ENCODE assay signal across 11 mouse cellular contexts in genomic region chr1:61296831-61297230, GRCm38 (mm10).
"Had no signal": no experiment of that assay in that cellular context is flagged by ENCODE, and none has a peak within 500 bp of the region (broad histone marks: within the 10 kb centered on the region; RNA-seq: fewer than 3 reads in every experiment).

No protein-coding gene starts in this region.

- DNase-seq: kidney, adult 11 months; kidney, postnatal 10 days; kidney, postnatal 4 days; left cerebral cortex, postnatal 4 days; lung, adult 18-20 months; thymus, adult 18-20 months; thymus, postnatal 14 days had no signal

- H3K9ac ChIP-seq: limb, embryonic 13.5 days; liver, embryonic 14.5 days; neural tube, embryonic 13.5 days had no signal

- H3K9me3 ChIP-seq: neural tube, embryonic 13.5 days had no signal

- H3K4me3 ChIP-seq: layer of hippocampus, adult 2 months; limb, embryonic 13.5 days; neural tube, embryonic 13.5 days had no signal

- H3K36me3 ChIP-seq: limb, embryonic 13.5 days; neural tube, embryonic 13.5 days had no signal

- H3K4me2 ChIP-seq: limb, embryonic 13.5 days; neural tube, embryonic 13.5 days had no signal

- H3K27ac ChIP-seq: layer of hippocampus, adult 2 months; limb, embryonic 13.5 days; liver, embryonic 14.5 days; neural tube, embryonic 13.5 days had no signal
